ENCODE assay signal across 17 mouse cellular contexts in genomic region chr7:132764314-132764713, GRCm38 (mm10). TPM values are rescaled to one million over a fixed set of nuclear protein-coding genes. Genes with fewer than 3 reads are reported as not detected.
DNase-seq lines count a peak whose midpoint lies in the region; ATAC-seq and TF ChIP-seq lines count a peak whose summit lies in the region.
"Had no signal": no experiment of that assay in that cellular context is flagged by ENCODE, and none has a peak within 500 bp of the region (broad histone marks: within the 10 kb centered on the region; RNA-seq: fewer than 3 reads in every experiment).

No protein-coding gene starts in this region.

- no peak overlapping the region for H3K4me3 ChIP-seq in cerebellum, adult 2 months (replicated peaks; ENCODE audit: insufficient read depth, low read depth, low read length)
- no peak overlapping the region for H3K4me3 ChIP-seq in kidney, postnatal 0 days (replicated peaks; ENCODE audit: low read depth, low read length)
- H3K4me3 ChIP-seq in lung, postnatal 0 days (ENCODE audit: low read depth, low read length) = no peak overlapping the region
- H3K4me3 ChIP-seq in lung, adult 2 months (replicated peaks; ENCODE audit: extremely low read depth, low read depth, low read length) = no peak overlapping the region
- no peak overlapping the region for H3K4me3 ChIP-seq in liver, embryonic 15.5 days (replicated peaks)
- no peak overlapping the region for H3K4me3 ChIP-seq in midbrain, embryonic 10.5 days
- H3K4me3 ChIP-seq: heart, embryonic 13.5 days; hindbrain, embryonic 13.5 days; limb, embryonic 13.5 days; midbrain, embryonic 12.5 days; stomach, embryonic 15.5 days had no signal

- H3K4me2 ChIP-seq in kidney, postnatal 0 days (ENCODE audit: low read length) = no peak overlapping the region
- H3K4me2 ChIP-seq in lung, postnatal 0 days (replicated peaks; ENCODE audit: low read depth, low read length) = no peak overlapping the region
- H3K4me2 ChIP-seq in liver, embryonic 15.5 days = no peak overlapping the region
- H3K4me2 ChIP-seq: heart, embryonic 13.5 days; hindbrain, embryonic 13.5 days; limb, embryonic 13.5 days; midbrain, embryonic 12.5 days; stomach, embryonic 15.5 days had no signal

- DNase-seq in cerebellum, adult 2 months = no peak
- DNase-seq in cerebellum, postnatal 25 days = no peak
- no peak for DNase-seq in kidney, postnatal 0 days (ENCODE audit: low spot score)
- DNase-seq in kidney, adult 11 months = no peak
- DNase-seq in lung, postnatal 0 days (ENCODE audit: low spot score) = no peak
- DNase-seq in lung, adult 2 months = no peak
- DNase-seq in midbrain, embryonic 10.5 days (ENCODE audit: low spot score) = no peak
- DNase-seq: cerebellum, postnatal 10 days; embryo, embryonic 11 days; kidney, postnatal 14 days had no signal

- TF ChIP-seq POLR2A in cerebellum, adult 2 months (IDR thresholded peaks at IDR 0.05; ENCODE audit: borderline replicate concordance, insufficient read depth, low read length) = no peak
- no peak for TF ChIP-seq POLR2A in lung, adult 2 months (IDR thresholded peaks at IDR 0.05; ENCODE audit: borderline replicate concordance, extremely low read depth, low read depth, low read length)

- no peak for TF ChIP-seq EP300 in lung, postnatal 0 days (IDR thresholded peaks at IDR 0.05)

- peaks cover 4% of the 10 kb centered on the region; the same call in 1 of the 2 replicates for H3K36me3 ChIP-seq in kidney, postnatal 0 days (ENCODE audit: insufficient read depth, low read length)
- H3K36me3 ChIP-seq in lung, postnatal 0 days (ENCODE audit: insufficient read depth, low read length) = peaks cover 9% of the 10 kb centered on the region; the same call in 1 of the 2 replicates
- peaks cover 91% of the 10 kb centered on the region for H3K36me3 ChIP-seq in liver, embryonic 15.5 days (replicated peaks)
- peaks cover 46% of the 10 kb centered on the region for H3K36me3 ChIP-seq in midbrain, embryonic 10.5 days
- H3K36me3 ChIP-seq: stomach, embryonic 15.5 days had no signal

- TF ChIP-seq CTCF in cerebellum, adult 2 months (IDR thresholded peaks at IDR 0.05; ENCODE audit: borderline replicate concordance, insufficient read depth, low read depth, low read length) = no peak
- TF ChIP-seq CTCF in kidney, postnatal 0 days (IDR thresholded peaks at IDR 0.05; ENCODE audit: low read depth) = no peak
- TF ChIP-seq CTCF in lung, postnatal 0 days (IDR thresholded peaks at IDR 0.05) = no peak
- TF ChIP-seq CTCF in lung, adult 2 months (IDR thresholded peaks at IDR 0.05; ENCODE audit: insufficient read depth, low read length) = no peak

- H3K9me3 ChIP-seq in kidney, postnatal 0 days (replicated peaks; ENCODE audit: low read length) = no peaks in the 10 kb centered on the region
- H3K9me3 ChIP-seq in lung, postnatal 0 days (ENCODE audit: low read length) = no peaks in the 10 kb centered on the region
- no peaks in the 10 kb centered on the region for H3K9me3 ChIP-seq in liver, embryonic 15.5 days (replicated peaks)
- no peaks in the 10 kb centered on the region for H3K9me3 ChIP-seq in midbrain, embryonic 10.5 days (replicated peaks)
- H3K9me3 ChIP-seq: heart, embryonic 13.5 days; hindbrain, embryonic 13.5 days; limb, embryonic 13.5 days; midbrain, embryonic 12.5 days; stomach, embryonic 15.5 days had no signal

- H3K27ac ChIP-seq in cerebellum, adult 2 months (ENCODE audit: insufficient read depth, low read length) = peak overlapping the region; percentile 16
- H3K27ac ChIP-seq in kidney, postnatal 0 days = peak overlapping the region; percentile 39; the same call in 1 of the 2 replicates
- peak overlapping the region; percentile 26; the same call in 1 of the 2 replicates for H3K27ac ChIP-seq in lung, postnatal 0 days (ENCODE audit: low read length)
- peak overlapping the region; percentile 98 for H3K27ac ChIP-seq in liver, embryonic 15.5 days (replicated peaks)
- no peak overlapping the region for H3K27ac ChIP-seq in midbrain, embryonic 10.5 days (replicated peaks)
- H3K27ac ChIP-seq: heart, embryonic 13.5 days; hindbrain, embryonic 13.5 days; limb, embryonic 13.5 days; midbrain, embryonic 12.5 days; stomach, embryonic 15.5 days had no signal

- no peaks in the 10 kb centered on the region for H3K27me3 ChIP-seq in cerebellum, adult 2 months (ENCODE audit: control insufficient read depth, insufficient read depth, low read length)
- no peaks in the 10 kb centered on the region for H3K27me3 ChIP-seq in kidney, postnatal 0 days (ENCODE audit: insufficient read depth, low read length)
- no peaks in the 10 kb centered on the region for H3K27me3 ChIP-seq in lung, postnatal 0 days (replicated peaks; ENCODE audit: insufficient read depth, low read length)
- H3K27me3 ChIP-seq in liver, embryonic 15.5 days = no peaks in the 10 kb centered on the region
- H3K27me3 ChIP-seq in midbrain, embryonic 10.5 days (ENCODE audit: low read depth, poor library complexity, severe bottlenecking) = no peaks in the 10 kb centered on the region
- H3K27me3 ChIP-seq: heart, embryonic 13.5 days; hindbrain, embryonic 13.5 days; limb, embryonic 13.5 days; midbrain, embryonic 12.5 days; stomach, embryonic 15.5 days had no signal

- 67% methylated on average over 4 of the region's 4 CpGs for WGBS in cerebellum, adult 2 months
- 96% methylated on average over 4 of the region's 4 CpGs for WGBS in kidney, postnatal 0 days
- 90% methylated on average over 4 of the region's 4 CpGs for WGBS in lung, postnatal 0 days
- WGBS in lung, adult 2 months = 87% methylated on average over 4 of the region's 4 CpGs
- WGBS in liver, embryonic 15.5 days (ENCODE audit: insufficient replicate concordance) = 91% methylated on average over 4 of the region's 4 CpGs
- WGBS in midbrain, embryonic 10.5 days = 94% methylated on average over 4 of the region's 4 CpGs

- no peak for ATAC-seq in kidney, postnatal 0 days (replicated peaks; ENCODE audit: low FRiP score, low read depth)
- no peak for ATAC-seq in lung, postnatal 0 days
- no peak for ATAC-seq in liver, embryonic 15.5 days (ENCODE audit: insufficient read depth)
- ATAC-seq: forebrain, embryonic 16.5 days had no signal

- no peak overlapping the region for H3K9ac ChIP-seq in kidney, postnatal 0 days (ENCODE audit: low read depth, low read length)
- no peak overlapping the region for H3K9ac ChIP-seq in lung, postnatal 0 days (replicated peaks; ENCODE audit: low read depth)
- H3K9ac ChIP-seq in liver, embryonic 15.5 days = no peak overlapping the region
- H3K9ac ChIP-seq: heart, embryonic 13.5 days; hindbrain, embryonic 13.5 days; limb, embryonic 13.5 days; midbrain, embryonic 12.5 days; stomach, embryonic 15.5 days had no signal

- peaks cover 41% of the 10 kb centered on the region for H3K4me1 ChIP-seq in cerebellum, adult 2 months (ENCODE audit: control insufficient read depth, insufficient read depth, low read length)
- peaks cover 7% of the 10 kb centered on the region; the same call in 1 of the 2 replicates for H3K4me1 ChIP-seq in kidney, postnatal 0 days (replicated peaks; ENCODE audit: insufficient read depth, low read length)
- peaks cover 3% of the 10 kb centered on the region; the same call in 1 of the 2 replicates for H3K4me1 ChIP-seq in lung, postnatal 0 days (ENCODE audit: insufficient read depth, low read depth, low read length)
- H3K4me1 ChIP-seq in lung, adult 2 months (ENCODE audit: control insufficient read depth, insufficient read depth, low read length) = peaks cover 26% of the 10 kb centered on the region
- peaks cover 79% of the 10 kb centered on the region for H3K4me1 ChIP-seq in liver, embryonic 15.5 days (replicated peaks)
- H3K4me1 ChIP-seq in midbrain, embryonic 10.5 days = peaks cover 5% of the 10 kb centered on the region; the same call in 1 of the 2 replicates

RNA-seq across cellular contexts. Expression of gene Fam53b, which starts 49.4 kb away (rescaled TPM):
- 37.3 and 37.8 TPM in 2 replicates for polyA plus RNA-seq in cerebellum, adult 2 months (2012; rRNA removed)
- 17.1 and 17.5 TPM in 2 replicates for polyA plus RNA-seq in kidney, postnatal 0 days (2015; fragmentation: Nextera tagmentation; extraction: Ambion mirVana)
- 27.2 and 31.2 TPM in 2 replicates for polyA plus RNA-seq in lung, postnatal 0 days (2015; fragmentation: Nextera tagmentation; extraction: Ambion mirVana)
- 79.4 and 80.3 TPM in 2 replicates for polyA plus RNA-seq in lung, adult 2 months (2012; rRNA removed)
- 25.5 and 28.0 TPM in 2 replicates for polyA plus RNA-seq in liver, embryonic 15.5 days (2015; fragmentation: Nextera tagmentation; extraction: Ambion mirVana)
- polyA plus RNA-seq in midbrain, embryonic 10.5 days (2016; fragmentation: Nextera tagmentation; extraction: Ambion mirVana) = 23.1 and 25.0 TPM in 2 replicates
